Mouse (Mus musculus): ENCODE measurements around the gene Pitx2.
A peak's percentile ranks its signal among the peaks of the same experiment; 100 is the strongest.

Pitx2 gene

DNA sequence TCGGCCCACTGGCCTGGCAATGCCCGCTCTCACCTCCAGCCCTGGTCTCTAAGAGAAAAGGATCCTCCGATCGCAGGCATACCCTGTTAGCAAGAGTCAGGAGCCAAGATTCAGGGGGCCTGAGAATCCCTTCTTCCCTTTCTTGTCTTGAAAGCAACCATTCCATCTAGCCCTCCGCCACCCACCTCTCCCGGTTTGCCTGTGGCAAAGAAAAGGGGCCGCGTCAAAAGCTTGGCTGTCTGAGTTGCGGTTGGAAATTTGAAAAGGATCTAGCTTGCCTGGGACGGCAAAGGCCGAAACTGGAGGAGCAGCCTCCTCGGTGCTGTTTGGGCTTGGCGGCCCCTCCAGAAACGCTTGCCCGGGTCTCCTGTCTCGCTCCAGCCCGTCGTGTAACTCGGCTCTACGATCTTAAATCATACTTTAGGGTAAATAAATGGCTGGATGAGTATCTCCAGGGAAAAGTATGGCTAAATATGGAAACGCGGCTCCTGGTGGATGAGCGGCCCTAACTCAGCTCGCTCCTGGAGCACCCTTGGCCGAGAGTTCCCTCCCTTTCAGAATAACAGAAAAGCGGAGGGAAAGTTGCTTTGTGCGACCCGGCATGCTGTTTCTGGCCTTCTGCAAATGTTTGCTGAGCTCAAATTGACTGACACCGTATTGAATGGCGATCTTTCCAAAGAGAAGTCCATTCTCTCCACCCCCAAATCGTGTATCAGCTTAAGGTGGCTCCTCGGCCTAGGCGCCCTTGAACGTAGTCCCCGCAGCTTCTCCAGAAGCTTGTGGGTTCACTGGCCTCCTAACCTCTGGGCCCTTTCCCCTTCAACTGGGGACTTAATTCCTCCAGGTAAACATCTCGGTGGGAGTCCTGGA, 3.4 kb downstream of the Pitx2 start:
- no peak for DNase-seq

DNA sequence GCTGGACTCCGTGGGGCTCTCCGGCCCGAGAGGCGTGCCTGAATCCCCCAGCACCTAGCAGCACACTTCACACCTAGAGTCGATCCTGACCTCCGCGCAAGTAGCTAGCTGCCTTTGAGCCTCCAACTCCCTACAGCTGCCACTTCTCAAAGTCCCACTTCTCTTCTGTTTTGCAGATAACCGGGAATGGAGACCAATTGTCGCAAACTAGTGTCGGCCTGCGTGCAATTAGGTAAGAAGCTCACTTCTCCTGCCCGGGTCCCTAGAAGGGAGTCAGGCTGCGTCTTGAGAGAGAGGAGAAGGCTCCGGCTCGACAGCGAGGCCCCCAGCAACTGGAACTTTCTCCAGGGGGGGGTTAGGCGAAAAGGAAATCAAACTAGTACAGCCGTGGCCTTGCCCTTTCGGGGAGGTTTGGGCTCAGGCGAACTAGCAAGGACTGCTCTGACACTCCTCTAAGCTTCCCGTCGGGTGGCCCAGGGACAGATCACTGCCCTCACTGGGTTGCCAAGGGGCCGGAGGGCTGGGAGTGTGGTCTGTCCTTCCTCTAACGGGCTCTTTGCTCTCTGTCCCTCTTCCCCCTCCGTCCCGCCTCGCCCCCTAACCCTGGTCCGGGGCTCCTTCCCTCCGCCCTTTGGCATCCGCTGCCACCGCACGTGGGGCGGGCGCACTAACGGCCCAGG, 4.2 kb downstream of the Pitx2 start:
- no peak for DNase-seq

DNA sequence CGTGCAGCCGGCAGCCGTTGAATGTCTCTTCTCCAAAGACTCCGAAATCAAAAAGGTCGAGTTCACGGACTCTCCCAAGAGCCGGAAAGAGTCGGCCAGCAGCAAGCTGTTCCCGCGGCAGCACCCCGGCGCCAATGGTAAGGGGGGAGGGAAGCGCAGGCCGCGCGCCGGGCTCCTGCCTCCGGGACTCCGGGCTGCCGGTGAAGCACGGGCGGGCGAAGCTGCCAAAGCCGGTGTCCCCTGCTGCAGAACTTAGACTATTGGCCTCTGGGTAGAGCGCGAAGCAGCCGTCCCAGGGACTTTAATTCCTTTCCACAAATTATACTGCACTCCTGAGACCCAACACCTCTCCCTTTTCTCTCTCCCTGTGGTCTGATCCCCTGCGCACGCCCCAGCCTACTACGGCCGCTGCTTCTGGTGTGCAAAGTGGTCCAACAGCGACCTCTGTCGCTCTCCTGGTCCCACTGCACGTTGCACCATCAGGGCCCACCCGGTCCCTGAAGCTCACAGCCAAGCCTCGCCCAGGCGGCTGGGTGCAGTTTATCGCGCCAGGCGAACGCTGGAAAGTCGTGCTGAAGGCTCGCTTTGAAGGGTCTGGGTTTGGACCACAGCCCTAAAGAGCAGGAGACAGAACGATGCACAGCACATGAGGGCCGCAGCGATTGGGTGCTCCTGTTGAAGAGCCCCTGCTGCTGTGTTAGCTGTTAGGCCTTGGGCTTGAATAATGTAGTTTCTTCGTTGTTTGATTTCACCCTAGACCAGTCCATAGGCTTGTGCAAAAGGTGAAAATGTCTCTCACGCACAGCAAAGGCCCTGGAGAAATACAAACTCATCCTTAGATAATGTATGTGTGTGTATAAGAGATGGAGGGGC, 5.0 kb downstream of the Pitx2 start:
- DNase-seq: peak; percentile 23

DNA sequence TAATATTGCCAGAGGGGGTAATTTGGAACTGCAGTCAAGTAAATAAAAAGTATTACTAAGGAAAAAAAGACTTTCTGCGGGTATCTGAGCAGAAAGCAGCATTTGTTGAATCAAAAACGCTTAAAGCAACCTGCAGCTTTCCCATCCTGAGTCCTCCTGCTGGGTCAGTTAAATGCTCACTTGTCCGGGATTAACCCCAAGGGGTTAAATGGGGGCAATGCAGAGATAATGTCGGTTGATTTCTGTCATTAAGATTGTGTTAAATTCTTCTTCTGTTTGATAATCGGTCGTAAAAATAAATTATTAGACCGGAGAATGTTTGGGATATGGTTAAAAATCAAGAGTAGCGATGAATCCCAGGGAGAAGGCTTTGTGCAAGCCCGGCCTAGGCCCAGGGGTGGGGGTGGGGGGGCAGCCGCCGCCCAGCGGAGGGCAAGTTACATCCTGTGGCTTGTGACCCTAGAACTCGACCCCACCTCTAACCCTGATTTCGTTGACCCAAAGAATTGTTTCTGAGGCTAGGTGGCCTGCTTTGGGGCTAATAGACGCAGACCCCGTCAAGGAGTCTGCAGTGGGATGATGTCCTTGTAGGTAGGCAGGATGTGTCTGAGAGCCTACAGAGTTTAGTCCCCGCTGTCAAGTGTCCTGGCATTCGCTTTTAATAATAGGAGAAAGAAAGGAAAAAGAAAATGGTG, 6.0 kb downstream of the Pitx2 start:
- DNase-seq: no peak

DNA sequence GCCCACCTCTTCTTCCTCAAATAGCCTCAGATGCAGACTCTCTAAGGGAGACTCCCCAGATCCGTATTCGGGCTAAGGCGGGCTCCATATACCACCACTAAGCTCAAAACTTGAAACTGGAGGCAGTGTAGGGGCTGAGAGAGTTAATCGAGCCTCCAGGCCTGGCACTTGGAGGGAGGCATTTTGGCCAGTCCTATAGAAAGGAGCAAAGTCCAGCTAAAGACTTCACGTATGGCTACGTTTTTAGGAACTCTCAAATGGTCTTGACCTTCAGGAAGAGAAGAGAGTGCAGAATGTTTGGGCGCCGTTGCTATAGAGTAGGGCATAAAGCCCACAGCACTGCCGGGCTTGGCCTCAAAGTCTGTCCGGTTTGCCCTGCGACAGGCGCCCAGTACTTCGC, 7.1 kb downstream of the Pitx2 start:
- DNase-seq: no peak

DNA sequence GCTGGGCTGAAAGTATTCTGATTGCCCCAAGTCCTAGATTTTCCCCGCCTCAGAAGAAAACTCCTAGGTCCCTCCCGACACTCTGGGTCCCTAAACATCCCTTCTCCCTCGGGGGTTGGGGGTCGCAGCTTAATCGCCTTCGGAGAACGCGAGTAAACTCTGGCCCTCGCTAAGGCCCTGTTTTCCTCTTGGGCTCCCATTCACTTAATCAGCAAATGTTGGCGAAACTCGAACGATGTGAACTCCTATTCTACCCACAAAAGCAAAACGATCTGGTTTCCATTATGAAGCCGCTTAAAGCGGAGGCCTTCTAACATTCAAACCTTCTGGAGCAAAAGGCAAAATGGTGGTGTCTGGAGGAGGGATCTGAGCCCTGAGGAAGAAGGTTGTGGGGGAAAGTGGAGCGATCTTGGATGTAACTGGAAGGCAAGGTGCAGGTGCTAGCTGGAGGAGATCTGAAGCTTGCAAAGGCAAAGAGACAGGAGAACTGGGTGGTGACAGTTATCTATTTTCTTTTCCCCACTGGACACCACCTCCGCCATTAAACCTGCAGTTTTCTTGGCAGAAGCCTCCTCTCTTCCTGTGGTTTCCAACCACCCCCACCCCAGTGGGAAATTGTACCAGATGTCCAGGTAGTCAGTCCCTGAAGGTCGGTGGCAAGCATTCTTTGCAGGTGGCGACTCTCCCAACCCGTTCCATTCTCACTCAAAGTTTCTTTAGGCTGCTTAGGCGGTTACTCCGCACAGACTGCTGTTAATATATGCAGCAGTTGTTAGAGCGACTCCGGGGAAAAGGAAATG, 7.8 kb downstream of the Pitx2 start:
- DNase-seq: no peak

DNA sequence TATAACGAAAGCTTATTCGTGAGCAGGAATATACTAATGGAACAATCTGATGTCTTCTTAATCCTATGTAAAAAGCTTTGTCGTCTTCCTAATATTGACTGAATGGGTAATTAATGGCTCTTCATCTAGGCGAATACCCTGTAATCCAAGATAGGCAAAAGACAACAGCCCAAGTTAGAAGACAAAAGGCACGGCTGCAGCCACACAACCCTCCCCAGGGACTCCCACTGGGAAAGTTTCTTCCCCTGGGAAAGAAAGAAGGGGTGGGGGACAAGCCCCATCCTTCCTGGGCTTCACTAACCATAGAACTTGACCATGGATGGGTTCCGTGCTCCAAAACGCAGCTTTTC, 8.3 kb downstream of the Pitx2 start:
- no peak for DNase-seq

DNA sequence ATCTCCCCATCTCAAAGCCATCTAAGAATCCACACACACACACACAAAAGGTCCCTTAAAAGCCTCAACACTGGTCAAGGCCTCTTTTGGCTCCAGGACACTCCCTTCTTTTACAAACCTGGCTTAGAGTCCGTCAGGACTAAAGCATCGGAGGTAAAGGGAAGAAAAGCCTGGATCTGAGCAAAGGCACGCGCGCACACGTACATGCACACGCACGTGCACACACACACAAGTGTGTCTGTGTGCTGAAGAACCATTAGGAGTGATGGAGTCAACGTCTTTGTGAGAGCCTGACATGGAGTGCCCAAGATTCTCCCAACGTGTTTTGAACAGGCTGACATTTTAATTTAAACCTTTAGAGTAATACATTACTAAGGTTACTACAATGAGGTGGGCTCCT, 8.7 kb downstream of the Pitx2 start:
- no peak for DNase-seq

DNA sequence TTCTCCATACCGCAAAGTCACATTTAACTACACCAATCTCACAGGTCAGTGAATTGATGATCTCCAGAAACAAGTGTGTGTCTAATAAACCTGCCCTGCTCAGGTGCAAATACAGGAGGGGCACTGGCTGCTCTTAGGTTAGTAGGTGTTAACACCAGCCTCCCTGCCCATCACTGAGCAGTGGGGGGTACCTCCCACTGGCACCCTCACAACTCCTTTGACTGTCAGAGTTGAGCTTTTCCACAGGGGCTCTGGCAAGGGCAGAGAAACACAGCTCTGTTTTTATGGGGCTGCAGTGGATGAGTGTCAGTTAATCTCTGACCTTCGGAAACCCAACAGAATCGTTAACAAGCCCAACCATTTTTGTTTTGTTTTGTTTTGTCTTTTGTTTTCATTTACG, 9.6 kb downstream of the Pitx2 start:
- DNase-seq: no peak

DNA sequence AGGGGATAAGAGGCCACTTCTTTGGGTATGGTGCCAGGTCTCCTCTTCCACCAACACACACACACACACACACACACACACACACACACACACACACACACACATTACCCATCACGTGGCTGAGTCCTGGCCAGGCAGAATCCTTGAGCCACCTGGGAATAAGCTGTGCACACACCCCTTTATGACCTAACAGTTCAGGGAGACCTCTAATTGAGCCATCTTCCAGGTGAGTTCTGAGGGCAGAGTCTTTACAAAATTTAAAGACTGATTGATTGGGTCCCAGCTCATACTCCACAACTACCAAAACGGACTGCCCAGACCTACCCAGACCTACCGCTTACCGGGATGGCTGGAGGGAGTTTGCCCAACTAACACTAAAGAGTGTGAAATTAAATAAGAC, 10.1 kb downstream of the Pitx2 start:
- DNase-seq: no peak

DNA sequence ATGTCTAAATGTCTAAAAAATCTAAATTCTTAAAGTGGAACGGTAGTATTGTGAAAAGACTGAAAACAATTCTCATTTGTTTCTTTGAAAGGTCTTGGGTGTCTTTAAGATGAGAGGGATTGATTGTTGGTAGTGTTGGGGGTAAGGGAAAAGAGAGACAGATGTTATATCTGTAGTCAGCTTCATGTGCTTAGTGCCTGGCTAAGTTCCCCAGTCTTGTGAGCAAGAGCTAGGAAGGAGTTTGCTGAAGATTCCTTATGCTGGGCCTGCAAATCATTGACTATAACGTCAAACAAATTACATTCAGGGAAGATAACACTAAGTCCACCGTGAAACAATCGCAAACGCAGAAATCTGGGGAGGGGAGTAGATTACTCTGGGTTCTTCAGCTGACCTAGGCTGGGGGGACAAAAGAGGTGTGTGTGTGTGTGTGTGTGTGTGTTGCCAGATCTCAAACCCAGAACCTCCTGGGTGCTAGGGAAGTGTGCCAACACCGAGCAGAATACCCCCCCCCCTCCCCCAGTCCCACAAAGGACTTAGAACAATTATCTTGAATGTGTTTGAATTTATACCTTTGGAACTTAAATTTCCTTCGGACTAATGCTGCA, 12.5 kb downstream of the Pitx2 start:
- DNase-seq: no peak

DNA sequence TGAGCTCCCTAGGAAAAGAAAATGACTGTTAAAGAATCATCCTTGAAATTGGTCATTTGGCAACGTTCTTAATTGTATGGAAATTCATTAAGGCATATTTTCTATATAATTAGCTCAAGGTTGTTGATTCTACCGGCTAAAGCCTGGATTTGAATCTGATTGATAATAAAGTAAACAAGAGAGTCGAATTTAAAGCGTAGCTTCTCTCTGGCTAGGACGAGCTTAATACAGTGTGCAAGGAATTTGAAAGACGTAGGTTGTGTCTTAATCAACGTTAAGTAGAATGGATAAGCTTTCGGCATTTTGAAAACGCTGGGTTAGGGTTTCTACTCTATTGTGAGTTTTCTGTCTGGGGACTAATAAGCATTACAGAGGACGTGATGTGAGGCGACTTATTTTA, 13.1 kb downstream of the Pitx2 start:
- DNase-seq: no peak

DNA sequence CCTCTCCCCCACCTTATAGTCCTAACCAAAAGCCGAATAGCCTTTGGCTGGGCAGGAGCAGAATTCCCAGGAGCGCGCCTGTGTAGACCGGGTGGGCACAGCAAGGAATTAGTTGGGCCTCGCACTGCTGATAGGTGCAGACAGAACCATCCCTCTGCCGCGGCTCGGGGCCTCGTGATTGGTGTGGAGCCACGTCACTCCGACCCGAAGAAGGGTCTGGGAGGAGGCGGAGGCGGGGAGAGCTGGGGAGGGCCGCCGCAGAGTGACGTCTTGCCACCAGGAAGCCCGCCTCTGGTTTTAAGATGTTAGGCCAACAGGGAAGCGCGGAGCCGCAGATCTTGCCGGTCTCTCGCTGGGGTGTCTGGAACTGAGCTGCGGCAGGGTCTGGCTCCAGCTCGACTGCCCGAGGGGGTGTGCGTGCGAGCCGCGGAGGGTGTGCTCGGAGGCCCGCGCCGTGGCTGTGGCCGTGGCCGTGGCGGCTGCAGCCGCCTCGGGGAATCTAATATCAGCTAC, 14.0 kb downstream of the Pitx2 start:
- DNase-seq: peak; percentile 81

DNA sequence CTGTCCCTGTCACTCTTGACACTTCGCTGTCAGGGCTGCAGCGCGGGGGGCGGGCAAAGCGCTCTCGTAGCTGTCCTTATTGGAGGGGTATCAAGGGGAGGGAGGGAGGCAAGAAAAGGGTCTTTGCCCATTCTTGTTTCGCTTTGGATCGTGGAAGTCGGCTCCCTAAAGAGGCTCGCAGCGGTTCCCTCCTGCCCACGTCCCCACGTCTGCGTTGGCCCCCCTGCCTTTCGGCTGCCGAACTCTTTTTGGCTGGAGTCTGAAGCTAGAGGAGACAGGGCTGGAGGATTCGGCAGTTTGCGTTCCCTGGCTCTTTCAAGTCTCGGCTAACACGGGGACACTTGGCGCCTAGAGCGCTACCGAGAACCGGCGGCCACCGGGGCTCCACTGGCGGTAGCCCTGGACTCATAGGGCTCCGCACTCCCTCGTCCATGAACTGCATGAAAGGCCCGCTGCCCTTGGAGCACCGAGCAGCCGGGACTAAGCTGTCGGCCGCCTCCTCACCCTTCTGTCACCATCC, 14.5 kb downstream of the Pitx2 start:
- no peak for DNase-seq

DNA sequence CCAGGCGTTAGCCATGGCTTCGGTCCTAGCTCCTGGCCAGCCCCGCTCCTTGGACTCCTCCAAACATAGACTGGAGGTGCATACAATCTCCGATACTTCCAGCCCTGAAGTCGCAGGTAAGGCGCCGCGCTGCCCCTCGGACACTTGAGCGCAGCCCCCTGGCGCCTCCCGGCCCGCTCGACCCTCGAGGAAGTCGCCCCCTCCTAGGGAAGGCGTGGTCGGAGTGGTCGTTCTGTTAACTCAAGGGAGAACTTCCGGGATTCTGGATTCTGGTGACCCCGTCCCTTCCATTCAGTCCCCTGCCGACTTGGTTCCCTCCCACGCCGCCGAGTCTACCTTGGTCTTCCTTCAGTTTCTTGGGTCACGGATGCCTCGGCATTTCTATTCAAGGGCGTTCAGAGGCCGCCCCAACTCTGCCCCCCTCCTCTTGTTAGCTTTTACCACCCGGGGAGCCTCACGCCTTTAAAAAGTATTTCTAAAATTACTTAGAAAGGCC, 15.0 kb downstream of the Pitx2 start:
- DNase-seq: no peak

DNA sequence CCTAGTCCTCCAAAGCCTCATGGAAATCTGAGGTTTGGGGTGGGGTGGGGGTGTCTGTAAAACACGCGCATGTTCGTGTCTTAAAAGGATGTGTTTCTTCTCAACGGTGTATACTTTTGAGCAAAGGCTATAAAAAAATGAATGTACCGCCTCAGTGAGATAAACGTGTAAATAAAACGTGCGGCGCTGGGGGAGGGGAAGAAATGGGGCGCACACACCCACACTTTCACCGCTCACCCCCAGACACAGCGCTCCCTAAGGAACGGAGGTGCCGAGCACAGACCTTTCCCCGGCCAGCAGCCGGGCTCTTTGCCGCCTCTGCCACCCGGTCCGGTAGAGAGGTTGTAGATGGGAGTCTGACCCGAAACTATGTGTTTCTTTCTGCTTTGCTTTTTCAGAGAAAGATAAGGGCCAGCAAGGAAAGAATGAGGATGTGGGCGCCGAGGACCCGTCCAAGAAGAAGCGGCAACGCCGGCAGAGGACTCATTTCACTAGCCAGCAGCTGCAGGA, 15.6 kb downstream of the Pitx2 start:
- DNase-seq: no peak

DNA sequence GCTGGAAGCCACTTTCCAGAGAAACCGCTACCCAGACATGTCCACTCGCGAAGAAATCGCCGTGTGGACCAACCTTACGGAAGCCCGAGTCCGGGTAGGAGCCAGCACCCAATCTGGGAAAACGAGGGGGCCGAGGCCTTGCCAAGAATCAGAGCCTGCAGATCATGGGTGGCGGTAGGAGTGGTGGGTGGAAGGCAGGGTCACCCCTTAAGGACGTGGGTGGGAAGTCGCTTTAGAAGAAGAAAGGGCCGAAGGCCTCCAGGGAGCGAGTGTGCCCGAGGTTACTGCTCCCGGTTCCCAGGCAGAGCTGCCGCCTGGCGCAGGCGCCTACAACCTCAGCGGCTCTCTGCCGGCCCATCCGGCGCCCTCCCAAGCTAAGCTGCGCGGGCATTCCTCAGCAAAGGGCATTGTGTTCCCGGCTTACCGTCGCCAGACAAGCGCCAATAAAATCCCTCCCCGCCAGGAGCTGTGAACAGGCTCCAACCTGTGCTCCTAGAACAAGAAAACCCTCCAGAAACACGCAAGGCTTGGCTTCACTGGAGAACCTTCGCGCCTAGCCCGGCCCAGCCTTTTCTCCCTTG, 16.2 kb downstream of the Pitx2 start:
- DNase-seq: no peak

DNA sequence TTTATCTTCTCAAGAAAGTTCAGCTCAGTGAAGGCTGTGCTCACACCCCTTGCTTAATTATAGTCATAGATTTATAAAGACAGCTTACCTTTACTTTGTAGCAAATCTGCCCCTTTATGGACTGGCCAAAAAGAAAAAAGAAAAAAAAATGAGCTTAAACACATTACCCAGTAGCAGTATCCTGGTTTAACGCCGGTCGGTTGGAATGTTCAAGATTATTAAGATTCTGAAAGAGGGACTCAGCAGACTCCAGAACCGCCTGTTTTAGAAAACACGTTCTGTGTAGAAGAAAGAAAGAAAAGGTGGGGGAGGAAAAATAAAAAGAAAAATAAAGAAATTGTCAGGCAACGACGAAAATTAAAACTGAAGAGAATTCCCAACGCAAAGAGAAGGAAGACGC, 16.8 kb downstream of the Pitx2 start:
- no peak for DNase-seq

DNA sequence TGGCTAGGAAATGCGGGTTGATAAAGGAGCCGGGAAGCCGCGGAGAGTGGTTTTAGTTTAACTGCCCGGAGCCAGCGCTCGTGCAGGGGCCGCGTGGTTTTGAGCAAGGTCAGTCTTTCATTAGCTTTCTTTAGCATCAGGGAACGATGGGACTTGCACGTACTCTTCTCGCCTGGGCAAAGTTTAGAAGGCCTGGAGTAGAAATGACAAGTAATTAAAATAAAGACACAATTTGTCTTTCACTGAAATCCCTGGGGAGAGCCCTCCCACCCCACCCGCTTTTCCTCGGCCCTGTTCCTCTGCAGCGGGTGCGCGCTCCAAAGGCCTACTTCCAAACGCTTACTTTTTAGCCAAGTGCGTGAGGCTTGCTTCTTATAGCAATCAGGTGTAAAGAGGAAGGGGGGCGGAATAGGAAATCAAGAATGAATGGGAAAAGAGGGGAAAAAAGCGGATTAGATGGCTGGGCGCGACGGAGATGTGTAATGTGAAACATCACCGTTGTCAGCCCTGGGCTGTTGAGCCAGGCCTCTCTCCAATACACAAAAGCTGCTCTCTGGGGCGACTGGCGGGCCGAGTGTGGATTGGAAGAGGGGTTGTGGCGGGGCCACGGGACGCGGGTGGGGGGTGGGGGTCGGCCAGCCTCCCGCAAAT, 17.4 kb downstream of the Pitx2 start:
- DNase-seq: no peak

DNA sequence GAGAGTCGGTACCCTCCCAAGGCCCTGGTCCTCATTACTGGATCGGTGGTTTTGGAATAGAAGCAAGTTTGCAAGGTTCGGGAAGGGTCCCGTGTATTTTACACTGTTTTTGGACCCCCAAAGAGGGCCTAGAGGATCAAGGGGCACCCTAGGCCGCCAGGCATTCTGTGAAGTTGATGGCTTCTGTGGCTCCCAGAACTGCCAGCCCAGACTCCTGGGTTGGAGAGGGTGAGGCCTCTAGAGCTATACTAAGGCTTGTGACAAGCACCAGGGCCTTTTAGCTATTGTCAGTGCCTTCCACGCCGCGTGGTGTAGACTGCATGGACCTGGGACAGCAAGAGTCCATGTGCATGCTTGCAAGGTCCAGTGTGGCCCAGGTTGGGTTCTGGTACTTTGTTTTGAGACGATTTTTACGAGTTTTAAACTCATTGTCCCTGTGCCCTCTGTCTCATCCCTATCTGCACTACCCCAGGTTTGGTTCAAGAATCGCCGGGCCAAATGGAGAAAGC, 18.2 kb downstream of the Pitx2 start:
- DNase-seq: no peak

All from thymus, postnatal 14 days (tissue).